Mouse (Mus musculus): Measurements from ENCODE around the gene Dmc1. TPM values are rescaled to one million over a fixed set of nuclear protein-coding genes. Genes with fewer than 3 reads are reported as not detected.

Dmc1 gene
- polyA plus RNA-seq, 1 experiment from 2014 or later: 0.15 TPM

- no peak for DNase-seq (ENCODE audit: low read depth, low spot score)
- ChIA-PET POLR2A (no interaction called here), CTCF (interaction anchor here (1.4 to 1.8 kb wide), 2 partner anchors 25 to 95 kb away, joined by 4 to 6 read pairs; no protein-coding TSS in a partner anchor)
- in situ Hi-C loops (cut with MboI; ENCODE audit: low pct_unique_long_range_greater_than_20kb): no loop called here
- H3K27me3 ChIP-seq: peaks cover 33% of the 10 kb centered on the region
- no peak for ATAC-seq
- no peak for TF ChIP-seq CTCF (IDR thresholded peaks at IDR 0.05)
Measured at GRCm38 (mm10) chr15:79562417-79562816, 42.5 kb downstream of the Dmc1 start.

GRCm38 (mm10) chr15:79559649-79560048, 45.3 kb downstream of the Dmc1 start:
- ATAC-seq: no peak
- ChIA-PET CTCF (interaction anchor here (1.9 kb wide), 1 partner anchor 10 kb away, joined by 3 read pairs; no protein-coding TSS in a partner anchor), POLR2A (interaction anchor here (0.6 kb wide), 1 partner anchor 529 kb away, joined by 5 read pairs; no protein-coding TSS in a partner anchor)
- in situ Hi-C loops (cut with MboI; ENCODE audit: low pct_unique_long_range_greater_than_20kb): no loop called here
- DNase-seq (ENCODE audit: low read depth, low spot score): no peak
- no peak for TF ChIP-seq CTCF (IDR thresholded peaks at IDR 0.05)
- peaks cover 27% of the 10 kb centered on the region for H3K27me3 ChIP-seq

- H3K27me3 ChIP-seq: peaks cover 7% of the 10 kb centered on the region
- no peak for TF ChIP-seq CTCF (IDR thresholded peaks at IDR 0.05)
- POLR2A ChIA-PET: interaction anchor here (1.1 kb wide), 1 partner anchor 282 kb away, joined by 3 read pairs; the partner anchor contains the start of gene Cbx6
- CTCF ChIA-PET: interaction anchor here (1.0 kb wide), 1 partner anchor 15 kb away, joined by 3 read pairs; no protein-coding TSS in a partner anchor
- in situ Hi-C loops (cut with MboI; ENCODE audit: low pct_unique_long_range_greater_than_20kb): no loop called here
- ATAC-seq (no peak), DNase-seq (ENCODE audit: low read depth, low spot score) (no peak)
Measured at GRCm38 (mm10) chr15:79552566-79552965, 52.3 kb downstream of the Dmc1 start.

- no peak for DNase-seq (ENCODE audit: low read depth, low spot score)
- in situ Hi-C loops (cut with MboI; ENCODE audit: low pct_unique_long_range_greater_than_20kb): no loop called here
Measured at GRCm38 (mm10) chr15:79548226-79548625, 56.7 kb downstream of the Dmc1 start.

DNA sequence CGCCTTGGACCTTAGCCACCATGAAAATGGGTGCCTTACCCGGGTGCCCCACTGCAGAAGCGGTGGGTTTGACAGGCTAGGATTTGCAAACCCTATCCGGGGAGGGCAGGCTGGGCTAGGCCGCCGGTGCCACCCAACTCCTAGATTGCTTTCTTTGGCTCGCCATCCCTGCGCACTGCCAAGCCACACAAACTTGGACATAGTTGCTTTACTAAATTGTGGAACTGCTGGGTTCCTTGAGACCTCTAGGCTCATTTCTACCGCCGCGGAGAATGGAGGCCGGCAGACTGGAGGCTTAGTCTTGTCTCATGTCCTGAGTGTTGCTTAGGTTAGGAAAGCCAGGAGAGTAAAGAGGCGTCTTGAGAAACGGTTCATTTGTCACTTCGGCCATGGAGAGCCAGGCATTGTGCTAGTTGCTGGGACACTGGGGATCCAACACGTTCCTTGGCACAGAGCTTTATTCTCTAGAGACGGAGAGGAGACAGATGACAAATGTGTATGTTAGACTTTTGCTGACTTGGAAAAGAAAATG, 57.6 kb downstream of the Dmc1 start:
- no peaks in the 10 kb centered on the region for H3K27me3 ChIP-seq
- ChIA-PET POLR2A (no interaction called here), CTCF (interaction anchor here (0.8 to 1.4 kb wide), 2 partner anchors 11 to 17 kb away, joined by 3 to 4 read pairs; no protein-coding TSS in a partner anchor)
- no peak for DNase-seq (ENCODE audit: low read depth, low spot score)
- ATAC-seq: no peak
- no peak for TF ChIP-seq CTCF (IDR thresholded peaks at IDR 0.05)
- in situ Hi-C loops (cut with MboI; ENCODE audit: low pct_unique_long_range_greater_than_20kb): no loop called here

More at GRCm38 (mm10) chr15:79548226-79548625, 56.7 kb downstream of the Dmc1 start:
- ATAC-seq: no peak
- ChIA-PET CTCF (no interaction called here), POLR2A (interaction anchor here (1.6 kb wide), 1 partner anchor 37 kb away, joined by 3 read pairs; no protein-coding TSS in a partner anchor)
- TF ChIP-seq CTCF (IDR thresholded peaks at IDR 0.05): no peak
- H3K27me3 ChIP-seq: peaks cover 4% of the 10 kb centered on the region

- peak; percentile 61 for ATAC-seq
- TF ChIP-seq CTCF (IDR thresholded peaks at IDR 0.05): no peak
- H3K27me3 ChIP-seq: no peaks in the 10 kb centered on the region
- ChIA-PET POLR2A (interaction anchor here (0.8 kb wide), 1 partner anchor 15 kb away, joined by 3 read pairs; no protein-coding TSS in a partner anchor), CTCF (interaction anchor here (0.8 to 1.4 kb wide), 2 partner anchors 12 to 17 kb away, joined by 3 to 4 read pairs; no protein-coding TSS in a partner anchor)
- in situ Hi-C loops (cut with MboI; ENCODE audit: low pct_unique_long_range_greater_than_20kb): no loop called here
- DNase-seq (ENCODE audit: low read depth, low spot score): peak; percentile 90
Measured at GRCm38 (mm10) chr15:79546410-79547288, 58.3 kb downstream of the Dmc1 start, which contains the start of gene Ddx17. Gene Ddx17 (minus strand): TSS chr15:79546741.

DNA sequence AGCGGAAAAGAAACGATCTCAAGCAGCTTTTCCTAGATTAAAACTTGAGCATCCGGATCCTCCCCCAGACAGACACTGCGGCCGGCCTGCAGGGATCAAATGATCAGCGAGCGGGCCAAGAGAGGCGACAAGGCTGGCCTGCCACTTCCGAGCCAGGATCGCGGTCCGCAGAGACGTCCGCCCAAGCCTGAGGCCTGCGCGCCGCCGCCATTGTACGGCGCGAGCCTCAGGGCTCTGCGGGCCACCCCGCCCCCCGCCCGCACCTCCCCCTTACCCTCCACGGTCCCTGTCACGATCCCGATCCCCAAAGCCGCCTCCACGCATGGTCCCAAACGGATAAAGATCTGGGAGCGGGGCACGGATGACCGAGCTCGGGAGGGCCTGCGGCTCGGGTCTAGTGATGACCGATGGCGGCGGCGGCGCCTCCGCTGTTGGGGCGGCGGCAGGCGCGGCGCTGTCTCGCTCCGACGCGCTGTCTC, 58.9 kb downstream of the Dmc1 start:
- POLR2A ChIA-PET: interaction anchor here (0.8 kb wide), 1 partner anchor 14 kb away, joined by 3 read pairs; no protein-coding TSS in a partner anchor
- DNase-seq (ENCODE audit: low read depth, low spot score) (no peak), ATAC-seq (peak; percentile 22)
- in situ Hi-C loops (cut with MboI; ENCODE audit: low pct_unique_long_range_greater_than_20kb): no loop called here
- CTCF ChIA-PET: interaction anchor here (1.4 kb wide), 1 partner anchor 13 kb away, joined by 4 read pairs; no protein-coding TSS in a partner anchor
- TF ChIP-seq CTCF (IDR thresholded peaks at IDR 0.05): no peak
- H3K27me3 ChIP-seq: no peaks in the 10 kb centered on the region

DNA sequence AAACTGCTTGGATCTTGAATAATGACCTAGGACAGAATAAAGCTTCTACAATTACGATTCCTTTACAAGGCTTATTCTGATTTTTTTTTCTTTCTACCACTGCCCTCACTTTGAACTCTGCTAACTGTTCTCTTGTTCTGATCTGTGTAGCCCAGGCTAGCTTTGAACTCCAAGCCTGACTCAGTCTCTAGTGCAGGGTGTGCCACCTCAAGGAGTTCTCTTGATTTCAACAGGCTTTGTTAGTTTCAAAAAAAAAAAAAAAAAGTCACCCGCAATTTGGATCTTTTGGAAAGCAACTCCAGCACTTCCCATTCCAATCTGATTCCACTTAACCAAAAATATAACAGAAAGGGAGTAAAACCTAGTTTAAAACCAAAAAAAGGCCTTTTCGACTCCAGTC, 59.4 kb downstream of the Dmc1 start:
- DNase-seq (ENCODE audit: low read depth, low spot score): no peak
- in situ Hi-C loops (cut with MboI; ENCODE audit: low pct_unique_long_range_greater_than_20kb): no loop called here
- no peaks in the 10 kb centered on the region for H3K27me3 ChIP-seq
- POLR2A ChIA-PET: interaction anchor here (0.8 kb wide), 1 partner anchor 14 kb away, joined by 3 read pairs; no protein-coding TSS in a partner anchor
- CTCF ChIA-PET: no interaction called here
- TF ChIP-seq CTCF (IDR thresholded peaks at IDR 0.05): no peak
- ATAC-seq: no peak

DNA sequence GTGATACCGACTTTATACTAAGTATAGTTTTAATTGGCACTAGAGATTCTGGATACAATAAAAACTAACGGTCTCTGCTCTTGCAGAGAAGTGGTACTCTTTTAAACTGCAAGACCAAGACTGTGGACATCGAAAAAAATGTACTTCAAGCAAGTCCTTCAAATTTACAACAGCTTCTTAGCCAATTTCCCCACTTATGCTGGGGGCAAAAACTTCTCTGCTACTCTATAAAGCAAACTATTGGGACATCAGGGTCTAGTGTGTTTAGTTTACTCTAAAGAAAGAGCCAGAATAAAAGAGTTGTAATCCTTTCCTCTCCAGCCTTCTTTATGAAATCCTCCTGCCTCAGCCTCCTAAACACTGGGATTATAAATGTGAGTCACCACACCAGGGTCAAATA, 60.9 kb downstream of the Dmc1 start:
- ATAC-seq (no peak), DNase-seq (ENCODE audit: low read depth, low spot score) (no peak)
- TF ChIP-seq CTCF (IDR thresholded peaks at IDR 0.05): no peak
- in situ Hi-C loops (cut with MboI; ENCODE audit: low pct_unique_long_range_greater_than_20kb): no loop called here
- ChIA-PET CTCF (no interaction called here), POLR2A (interaction anchor here (0.8 to 2.7 kb wide), 4 partner anchors 10 to 47 kb away, joined by 3 to 10 read pairs (median 4); no protein-coding TSS in a partner anchor)
- no peaks in the 10 kb centered on the region for H3K27me3 ChIP-seq

DNA sequence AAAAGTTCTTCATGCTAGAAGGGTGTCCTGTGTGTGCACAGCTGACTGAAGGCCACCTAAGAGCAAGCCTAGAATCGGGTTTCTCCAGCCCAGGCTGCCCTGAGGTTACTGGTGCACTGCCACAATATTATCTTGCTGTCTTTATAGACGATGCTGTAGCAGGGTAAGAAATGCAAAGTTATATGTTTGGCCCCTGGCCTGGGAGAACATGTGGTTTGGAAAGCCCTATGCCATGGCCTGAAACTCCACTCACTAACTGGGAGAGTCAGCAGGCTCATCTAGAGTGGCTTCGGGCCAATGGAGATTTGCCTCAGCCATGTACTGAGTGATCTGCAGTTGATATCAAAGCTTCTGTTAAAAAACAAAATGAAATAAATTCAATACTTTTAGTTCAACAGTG, 71.1 kb downstream of the Dmc1 start:
- ChIA-PET CTCF (no interaction called here), POLR2A (interaction anchor here (0.7 to 1.7 kb wide), 2 partner anchors 10 to 502 kb away, joined by 3 to 10 read pairs; no protein-coding TSS in a partner anchor)
- H3K27me3 ChIP-seq: no peaks in the 10 kb centered on the region
- ATAC-seq: no peak
- no peak for TF ChIP-seq CTCF (IDR thresholded peaks at IDR 0.05)
- in situ Hi-C loops (cut with MboI; ENCODE audit: low pct_unique_long_range_greater_than_20kb): no loop called here
- DNase-seq (ENCODE audit: low read depth, low spot score): no peak

All from Patski (cell line).